Mouse (Mus musculus) ZHBTc4 (cell line): ENCODE data around the gene Zfp386.
"Not testable (repeated sequence)": the region's sequence is repeated elsewhere in the genome, so short reads cannot be mapped to it uniquely, and the experiment has no call there.

Source experiments
- DNase-seq: peaks from one replicate; pipeline ENCODE4 v3.0.0-alpha.2; 2011; ENCODE audit warnings: low read depth, low spot score

Gene Zfp386

DNA sequence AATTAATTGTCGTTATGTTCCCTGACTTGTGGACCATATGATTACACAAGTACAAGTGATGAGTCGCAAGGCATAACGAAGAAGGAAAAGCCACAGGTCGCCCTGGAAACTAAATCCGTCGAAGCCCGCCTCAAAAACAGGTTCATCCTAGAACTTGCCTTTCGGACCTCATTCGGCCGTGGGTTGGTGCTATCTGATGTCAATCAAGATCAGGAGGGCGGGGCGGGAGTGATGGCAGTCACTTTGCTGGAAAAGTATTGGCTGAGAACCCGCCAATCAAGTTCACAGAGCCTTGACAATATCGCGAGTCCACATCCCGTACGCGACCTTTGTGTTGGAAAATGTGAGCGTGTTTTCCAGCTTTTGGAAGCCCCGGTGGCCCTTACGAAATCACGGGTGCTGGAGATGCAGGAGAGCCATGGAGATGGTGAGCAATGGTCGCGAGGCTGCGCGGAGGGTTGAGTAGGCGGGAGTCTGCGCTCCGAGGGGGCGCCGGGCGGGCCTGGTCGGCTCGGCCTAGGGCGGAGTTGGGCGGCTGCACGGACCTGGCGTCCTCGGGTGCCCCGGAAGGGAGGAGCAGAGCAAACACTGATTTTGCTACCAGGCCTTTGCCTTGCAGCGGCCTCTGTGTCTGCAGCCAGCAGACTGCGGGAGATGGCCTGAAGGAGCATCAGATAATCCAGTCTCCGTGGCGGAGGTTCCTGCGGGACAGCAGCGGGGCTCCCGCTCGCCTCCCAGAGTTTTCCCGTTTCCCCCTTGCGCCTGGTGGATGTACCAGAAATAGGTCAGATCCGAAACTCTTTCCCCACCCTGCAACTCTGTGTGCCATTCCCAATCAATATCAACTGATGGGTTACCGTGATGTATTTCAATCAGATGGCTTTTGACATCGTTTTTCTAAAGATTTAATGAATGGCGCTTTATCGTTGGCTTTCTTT, at the start of gene Zfp386:
Zfp386 (plus strand) TSS at position 285 of the 938 bp plus-strand sequence.
- peak; percentile 99 for DNase-seq

GRCm38 (mm10) chr12:115999784-116000183, 47.7 kb upstream of the Zfp386 start:
- not testable (repeated sequence) for DNase-seq

- not testable (repeated sequence) for DNase-seq
These were observed 44.6 kb upstream of the Zfp386 start for GRCm38 (mm10) chr12:116002946-116003345.

DNA sequence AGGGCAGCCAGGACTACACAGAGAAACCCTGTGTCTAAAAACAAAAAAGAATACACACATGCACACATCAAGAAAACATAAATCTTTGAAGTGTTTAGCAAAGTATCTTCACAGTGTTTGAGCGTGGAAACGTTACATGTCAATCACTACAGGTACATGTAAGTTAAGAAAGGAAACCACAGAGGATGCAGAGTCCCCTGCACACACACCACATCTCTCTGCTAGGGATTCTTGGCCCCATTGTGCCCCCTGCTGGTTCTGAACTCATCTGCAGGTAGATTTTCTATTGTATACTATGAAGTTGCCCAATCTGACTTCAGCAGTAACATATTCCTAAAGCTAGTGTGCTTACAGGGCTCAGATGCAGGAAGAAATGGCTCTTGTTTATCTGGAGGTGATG, 36.7 kb upstream of the Zfp386 start:
- DNase-seq, result peak; percentile 14

- peak; percentile 42 for DNase-seq
These were observed 19.4 kb upstream of the Zfp386 start for GRCm38 (mm10) chr12:116028095-116028494.

DNA sequence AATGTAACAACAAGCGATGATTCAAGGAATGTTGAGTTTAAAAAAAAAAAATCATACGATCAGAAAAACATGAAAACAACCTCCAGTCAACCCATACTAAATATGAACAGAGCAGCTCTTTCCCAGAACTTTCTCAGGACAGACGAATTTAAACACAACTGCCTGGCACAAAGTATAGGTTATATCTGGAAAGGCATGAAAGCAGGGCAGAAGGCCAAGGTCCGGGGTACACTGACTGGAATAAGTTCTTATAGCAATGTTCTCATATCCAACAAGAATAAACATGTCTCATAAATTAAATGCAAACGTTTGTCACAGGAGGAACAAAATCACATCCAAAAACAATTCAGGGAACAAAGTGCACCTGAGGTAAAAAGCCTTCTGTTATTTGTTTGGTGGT, 12.2 kb upstream of the Zfp386 start:
- DNase-seq, result no peak

DNA sequence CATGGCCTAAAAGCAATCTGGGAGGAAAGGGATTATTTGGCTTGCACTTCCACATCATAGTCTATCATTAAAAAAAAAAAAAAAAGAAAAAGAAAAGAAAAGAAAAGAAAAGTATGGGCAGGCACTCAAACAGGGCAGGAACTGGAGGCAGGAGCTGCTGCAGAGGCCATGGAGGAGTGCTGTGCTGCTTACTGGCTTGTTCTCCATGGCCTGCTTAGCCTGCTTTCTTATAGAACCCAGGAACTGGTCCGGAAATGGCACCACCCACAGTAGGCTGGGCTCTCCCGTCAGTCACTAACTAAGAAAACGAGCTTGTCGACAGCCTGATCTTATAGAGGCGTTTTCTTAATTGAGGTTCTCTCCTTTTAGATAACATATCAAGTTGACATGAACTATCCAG, 2.7 kb upstream of the Zfp386 start:
- DNase-seq, result no peak

- DNase-seq, result no peak
These were observed 1.2 kb downstream of the Zfp386 start for GRCm38 (mm10) chr12:116048766-116049165.

- no peak for DNase-seq
These were observed 1.7 kb downstream of the Zfp386 start for GRCm38 (mm10) chr12:116049236-116049635.

DNA sequence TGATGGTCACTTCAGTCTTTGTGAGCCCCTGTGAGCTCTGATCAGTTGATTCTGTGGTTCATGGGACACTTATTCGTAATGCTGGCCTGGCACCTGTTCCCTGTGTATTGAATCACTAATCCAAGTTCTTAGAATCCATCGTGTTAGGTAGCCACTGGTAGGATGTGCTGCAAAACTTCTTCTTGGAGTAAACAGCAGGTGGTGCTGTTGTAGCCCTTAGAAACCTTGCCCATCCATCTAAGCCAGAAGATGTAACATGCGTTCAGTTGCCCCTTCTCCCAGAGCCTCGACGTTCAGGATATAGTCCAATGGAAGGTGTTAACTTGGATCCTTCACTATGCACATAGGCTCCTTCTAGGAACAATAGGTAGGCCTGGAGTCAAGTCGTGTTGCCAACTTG, 2.2 kb downstream of the Zfp386 start:
- peak; percentile 71 for DNase-seq

DNA sequence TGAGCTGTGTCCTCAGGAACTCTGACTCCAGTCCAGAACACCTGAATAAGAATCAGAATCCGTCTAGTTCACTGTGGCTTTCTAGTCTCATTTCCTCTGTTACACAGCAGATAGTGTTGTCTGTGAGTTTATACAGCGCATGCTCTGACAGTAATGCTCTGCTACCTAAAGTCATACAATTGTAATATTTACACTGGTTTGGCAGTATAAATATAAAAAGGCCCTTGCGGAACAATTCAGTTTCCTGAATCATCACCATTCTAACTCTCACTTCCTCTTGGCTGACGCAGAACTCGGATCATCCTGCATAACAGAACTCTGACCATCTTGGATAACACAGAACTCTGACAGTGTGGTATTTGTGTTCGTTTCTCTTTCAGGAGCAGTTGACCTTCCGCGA, 6.8 kb downstream of the Zfp386 start:
- no peak for DNase-seq

GRCm38 (mm10) chr12:116056112-116056511, 8.6 kb downstream of the Zfp386 start:
- DNase-seq, result no peak

- DNase-seq, result no peak
These were observed 14.2 kb downstream of the Zfp386 start for GRCm38 (mm10) chr12:116061561-116062193.

DNA sequence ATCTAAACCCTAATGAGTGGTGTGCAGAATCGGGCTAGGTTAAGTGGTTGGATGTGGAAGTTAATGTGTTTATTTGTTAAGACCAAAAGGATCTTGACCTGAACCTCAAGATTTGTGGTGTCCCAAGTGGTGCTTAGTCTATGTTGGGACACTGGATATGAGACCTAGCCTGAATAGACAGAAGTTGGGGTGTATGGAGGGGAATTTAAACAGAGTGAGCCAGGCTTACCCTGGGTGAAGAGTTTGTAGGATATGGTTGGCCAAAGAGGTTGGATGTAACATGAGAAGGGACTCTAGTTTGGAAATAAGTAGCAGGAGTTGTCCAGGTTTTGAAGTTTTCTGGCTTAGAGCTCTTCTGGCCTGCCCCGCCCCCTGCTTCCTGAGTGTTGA, 14.7 kb downstream of the Zfp386 start:
- no peak for DNase-seq

- DNase-seq, result no peak
These were observed 15.5 kb downstream of the Zfp386 start for GRCm38 (mm10) chr12:116063020-116063419.

GRCm38 (mm10) chr12:116071023-116071422, 23.5 kb downstream of the Zfp386 start:
- no peak for DNase-seq

GRCm38 (mm10) chr12:116077074-116077854, 29.7 kb downstream of the Zfp386 start, which contains the start of gene Vipr2:
Gene Vipr2, plus strand, starts transcription at chr12:116077726.
- peak; percentile 75 for DNase-seq

- DNase-seq, result no peak
These were observed 30.4 kb downstream of the Zfp386 start for GRCm38 (mm10) chr12:116077855-116078366.

DNA sequence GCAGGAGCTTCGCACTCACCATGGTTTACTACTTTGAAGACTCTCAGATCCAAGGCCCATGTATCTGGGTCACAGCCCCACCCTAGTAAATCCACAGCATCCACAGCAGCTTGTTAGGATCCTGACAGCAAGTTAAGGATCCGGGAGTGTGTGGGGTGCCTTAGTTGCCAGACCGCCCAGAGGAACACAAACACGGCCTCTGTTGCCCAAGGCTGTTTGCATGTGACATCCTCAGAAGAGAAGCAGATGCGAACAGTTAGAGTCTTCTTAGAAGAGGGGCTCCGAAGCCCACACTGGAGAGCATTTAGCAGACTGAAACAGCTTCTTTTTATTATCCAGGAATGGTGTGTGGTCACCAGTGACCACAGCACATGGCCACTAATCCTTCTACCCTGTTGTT, 35.6 kb downstream of the Zfp386 start:
- DNase-seq, result no peak

DNA sequence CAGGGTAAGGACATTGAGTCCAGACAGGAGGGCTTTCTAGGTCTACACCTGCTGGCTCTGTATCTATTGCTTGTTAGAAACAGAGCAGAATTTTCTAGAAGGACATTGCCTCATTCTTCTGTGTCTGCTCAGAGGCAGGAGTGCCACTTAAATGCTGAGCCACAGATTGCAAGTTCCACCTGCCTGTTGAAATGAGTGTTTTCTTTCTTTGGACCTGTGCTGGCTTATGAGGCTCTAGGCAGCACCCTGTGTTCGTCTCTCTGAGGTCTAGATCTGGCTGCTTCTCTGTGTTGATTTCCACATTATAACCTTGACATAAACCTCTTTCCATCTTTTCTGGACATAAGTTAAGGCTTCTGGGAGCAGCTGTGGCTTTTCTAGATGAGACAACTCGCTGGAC, 36.8 kb downstream of the Zfp386 start:
- no peak for DNase-seq

DNA sequence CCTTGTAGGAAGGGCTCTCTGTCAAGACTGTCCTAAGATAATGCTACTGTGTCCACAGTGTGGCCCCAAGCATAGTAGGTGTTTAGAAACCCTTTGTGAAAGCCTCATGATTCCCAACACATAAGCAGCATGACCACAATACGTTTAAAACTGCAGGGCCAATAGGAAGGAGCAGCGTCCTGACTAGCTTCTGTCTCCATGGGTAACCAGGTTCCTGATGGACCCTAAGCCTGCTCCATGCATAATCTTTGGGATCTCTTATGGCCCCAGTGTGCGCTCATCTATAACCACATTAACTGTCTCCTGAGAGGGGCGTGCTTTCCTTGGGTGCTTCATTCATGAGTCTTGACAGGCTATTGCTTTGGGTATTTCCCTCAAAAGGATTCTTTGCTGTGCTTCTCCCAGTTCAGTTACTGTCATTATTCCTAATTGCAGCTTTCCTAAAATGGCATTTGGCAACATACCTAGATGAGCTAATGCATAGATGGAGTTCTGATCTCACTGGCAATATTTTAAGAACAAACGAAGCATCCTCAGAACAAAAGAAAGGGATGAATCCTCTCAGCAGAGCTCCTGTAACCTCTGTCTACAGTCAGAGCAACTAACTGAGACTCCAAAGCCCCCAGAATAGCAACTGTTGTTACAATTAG, 39.6 kb downstream of the Zfp386 start:
- DNase-seq, result no peak
